Mouse (Mus musculus) c-Kit-positive CD71-positive TER-119-positive erythroid progenitor cells, embryonic 14.5 days (primary cell): ENCODE data around the gene Grb10.
A peak's percentile ranks its signal among the peaks of the same experiment; 100 is the strongest.

Source experiments
- DNase-seq: peaks from one replicate; pipeline ENCODE4 v3.0.0-alpha.2; 2013; ENCODE audit warnings: low spot score

The Grb10 gene

GRCm38 (mm10) chr11:11968830-11969229 is 69.7 kb downstream of the Grb10 start:
- no peak for DNase-seq

DNA sequence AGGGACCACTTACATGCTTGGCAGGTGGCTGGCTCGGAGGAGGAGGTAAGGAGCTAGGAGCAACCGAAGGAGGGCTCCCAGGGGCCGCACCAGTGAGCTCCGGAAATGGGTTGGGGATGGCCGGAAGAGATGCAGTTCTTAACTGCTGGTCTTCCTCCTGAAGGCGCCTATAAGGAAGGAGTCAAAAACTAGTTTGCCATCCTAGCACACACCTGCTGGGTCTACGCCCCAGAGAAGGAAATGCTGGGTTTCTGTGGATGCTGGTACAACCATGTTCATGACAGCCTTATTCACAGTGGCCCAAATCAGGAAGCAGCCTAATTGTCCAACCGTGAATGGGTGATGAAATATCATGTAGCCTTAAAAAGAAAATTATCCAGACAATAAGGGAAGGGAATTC is 71.0 kb downstream of the Grb10 start:
- no peak for DNase-seq

GRCm38 (mm10) chr11:11966220-11966619 is 72.3 kb downstream of the Grb10 start:
- DNase-seq: peak; percentile 36

DNA sequence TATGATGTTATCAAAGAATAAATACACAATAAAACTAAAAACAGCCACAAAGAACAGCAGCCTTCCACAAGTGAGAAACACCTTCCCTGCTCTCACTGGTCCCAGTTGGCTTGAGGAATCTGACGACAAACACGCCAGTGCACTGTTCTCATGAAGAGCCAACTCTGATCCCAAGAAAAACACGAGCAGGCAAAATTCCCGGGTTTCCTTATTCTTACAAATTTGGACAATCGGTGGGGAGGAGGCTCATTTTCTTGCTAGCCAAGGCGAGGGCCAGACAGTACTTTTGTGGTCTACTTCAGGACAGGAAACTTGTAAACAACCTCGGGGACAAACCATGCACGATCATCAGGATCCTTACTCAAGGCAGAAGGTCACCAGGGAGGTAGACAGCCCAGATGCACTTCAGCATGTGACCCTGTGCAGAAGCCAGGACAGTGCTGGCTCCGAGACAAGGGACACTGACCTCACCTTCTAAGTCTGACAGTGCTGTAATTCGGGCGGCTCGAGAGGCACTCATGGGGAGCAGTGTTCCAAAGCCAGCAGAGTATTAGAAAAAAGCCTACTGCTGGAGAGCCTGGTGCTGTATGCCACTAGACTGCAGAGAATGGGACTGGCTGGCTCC is 72.9 kb downstream of the Grb10 start:
- no peak for DNase-seq

- no peak for DNase-seq
These were observed 73.8 kb downstream of the Grb10 start for GRCm38 (mm10) chr11:11964729-11965128.

DNA sequence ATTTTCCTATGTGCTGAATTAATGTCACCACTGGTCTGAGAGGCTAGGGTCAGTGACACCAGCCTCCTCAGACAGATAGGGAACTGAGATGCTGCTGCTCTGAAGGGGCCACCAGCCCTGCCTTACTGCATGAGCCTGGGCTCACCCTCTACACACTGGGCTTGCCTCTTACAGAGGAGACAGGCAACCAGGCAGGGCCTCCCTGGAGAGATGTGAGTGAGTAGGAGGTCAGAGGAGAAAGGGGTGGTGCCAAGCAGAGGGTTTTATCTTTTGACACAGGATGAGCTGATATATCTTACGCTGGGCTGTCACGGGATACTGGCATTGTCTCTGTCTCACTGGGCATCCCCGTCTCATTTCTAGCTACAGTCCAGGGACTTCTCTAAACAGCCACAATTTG is 74.9 kb downstream of the Grb10 start:
- DNase-seq: peak; percentile 68

GRCm38 (mm10) chr11:11963065-11963464 is 75.4 kb downstream of the Grb10 start:
- DNase-seq: no peak

GRCm38 (mm10) chr11:11962629-11962954 is 75.9 kb downstream of the Grb10 start:
- DNase-seq: peak; percentile 47

GRCm38 (mm10) chr11:11961917-11962628 is 76.4 kb downstream of the Grb10 start:
- peak; percentile 57 for DNase-seq

- DNase-seq: no peak
These were observed 77.6 kb downstream of the Grb10 start for GRCm38 (mm10) chr11:11960858-11961257.

GRCm38 (mm10) chr11:11960227-11960626 is 78.3 kb downstream of the Grb10 start:
- DNase-seq: no peak

DNA sequence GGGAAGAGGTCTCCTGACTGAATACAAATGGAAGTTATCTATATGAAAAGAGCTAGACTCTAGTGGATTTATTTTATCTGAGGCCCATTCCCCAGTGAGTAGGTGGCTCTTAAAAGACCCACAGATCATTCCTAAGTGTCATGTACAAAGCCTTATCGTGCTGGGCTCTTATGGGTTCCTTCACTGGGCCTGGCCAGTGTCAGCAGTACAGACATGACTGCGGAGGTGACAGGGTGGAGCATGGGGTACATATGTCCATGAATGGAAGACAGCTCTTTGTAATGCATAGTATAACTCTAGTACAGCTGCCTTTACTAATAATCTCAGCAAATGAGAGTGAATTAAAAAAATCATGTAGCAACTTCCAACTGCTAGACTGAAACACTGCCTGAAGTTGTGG is 80.0 kb downstream of the Grb10 start:
- no peak for DNase-seq

DNA sequence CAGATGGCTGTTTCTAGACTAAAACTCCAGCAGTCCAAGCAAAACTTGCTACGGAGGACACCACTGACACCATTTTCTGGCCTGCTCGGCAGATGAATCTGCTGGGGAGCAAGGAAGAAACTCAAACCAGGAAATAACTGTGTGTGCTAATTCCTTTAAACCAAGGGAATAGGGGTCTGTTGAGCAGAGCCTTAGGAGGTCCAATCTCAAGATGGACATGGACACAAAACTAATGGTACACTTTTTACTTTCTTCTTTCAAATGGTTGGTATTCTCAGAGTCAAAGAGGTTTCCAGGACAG is 80.5 kb downstream of the Grb10 start:
- DNase-seq: no peak

- no peak for DNase-seq
These were observed 81.0 kb downstream of the Grb10 start for GRCm38 (mm10) chr11:11957211-11958060.

DNA sequence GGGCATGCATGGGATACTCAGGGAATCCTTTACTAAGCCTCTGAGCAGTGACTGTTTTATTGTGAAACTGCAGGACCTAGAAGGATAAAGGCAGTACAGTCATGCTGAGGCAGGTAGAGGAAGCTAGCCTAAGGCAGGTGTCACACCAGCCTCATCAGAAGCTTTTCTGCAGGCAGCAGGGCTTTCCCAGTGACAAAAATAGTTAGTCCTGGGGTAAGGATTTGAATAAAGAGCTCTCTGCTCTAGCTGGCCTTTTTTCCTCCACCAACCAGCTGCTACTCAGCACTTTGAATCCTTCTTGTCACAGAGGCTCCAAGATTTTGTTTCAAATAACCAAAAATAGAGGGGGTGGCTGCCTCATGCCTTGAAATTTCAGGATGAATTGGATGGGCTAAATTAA is 82.7 kb downstream of the Grb10 start:
- no peak for DNase-seq

- no peak for DNase-seq
These were observed 83.9 kb downstream of the Grb10 start for GRCm38 (mm10) chr11:11954606-11955005.

DNA sequence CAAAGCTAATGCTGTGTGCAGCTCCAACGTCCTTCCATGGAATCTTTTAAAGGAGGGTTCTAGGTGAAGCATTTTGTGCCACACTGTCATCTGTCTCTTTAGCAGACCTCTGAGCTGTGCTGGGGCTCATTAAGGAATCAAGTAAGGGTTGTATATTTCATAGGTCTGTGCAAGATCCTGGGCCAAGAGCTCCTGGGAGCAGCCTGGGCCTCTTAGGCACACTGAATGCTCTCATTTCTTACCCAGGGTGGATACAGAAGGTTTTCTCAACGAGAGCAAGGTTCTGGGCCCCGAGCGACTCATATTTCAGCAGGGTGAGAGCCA is 84.4 kb downstream of the Grb10 start:
- no peak for DNase-seq

DNA sequence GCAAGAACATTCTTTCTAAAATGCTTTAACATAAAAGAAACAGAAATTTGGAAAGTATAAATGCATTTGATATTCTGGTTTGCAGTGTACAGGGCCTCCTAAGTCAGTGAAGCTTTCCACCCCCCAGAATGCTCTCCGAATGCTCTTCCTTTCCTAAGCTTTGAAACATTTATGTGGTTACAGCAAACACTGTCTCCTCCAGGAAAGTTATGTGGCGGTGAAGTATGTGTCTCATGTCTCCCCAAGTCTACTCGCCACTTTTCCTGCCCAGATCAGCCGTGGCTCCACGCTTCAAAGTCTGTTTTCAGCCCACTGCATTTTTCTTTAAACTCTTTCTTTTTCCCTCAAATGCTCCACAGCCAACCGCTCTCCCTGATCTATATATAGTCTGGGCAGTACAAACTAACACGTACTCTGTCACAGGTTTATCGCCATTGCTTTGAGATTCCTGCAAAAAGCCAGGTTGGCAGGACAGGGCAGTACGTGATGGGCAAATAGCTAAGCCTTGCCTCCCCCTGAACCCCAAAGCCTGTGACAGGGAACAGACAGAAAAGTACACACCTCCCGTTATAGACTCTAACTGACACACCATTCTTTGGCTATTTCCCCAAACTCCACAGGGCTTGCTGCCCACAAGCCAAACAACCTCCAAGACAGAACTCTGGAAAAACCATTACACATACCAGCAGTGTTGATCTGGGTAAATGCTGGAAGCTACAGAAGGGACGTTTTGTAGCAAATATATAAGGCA is 84.9 kb downstream of the Grb10 start:
- DNase-seq: no peak

DNA sequence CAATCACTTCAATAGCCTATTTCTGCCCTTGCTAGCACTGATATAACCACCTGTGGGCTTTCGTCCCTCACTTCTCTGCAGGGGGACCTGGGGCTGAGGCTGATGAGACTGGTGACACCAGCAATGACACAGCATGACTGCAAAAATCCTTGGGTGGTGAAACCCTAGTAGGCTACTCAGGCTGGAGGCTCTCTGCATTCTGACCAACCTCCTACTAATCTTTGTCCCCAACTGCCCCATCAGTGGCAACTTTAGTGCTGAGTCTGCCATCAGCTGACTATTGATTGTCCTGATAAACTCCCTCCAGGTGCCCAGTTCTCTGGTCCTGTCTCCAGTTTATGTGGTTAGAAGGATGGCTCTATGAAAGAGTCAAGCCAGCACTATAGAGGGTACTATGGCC is 85.9 kb downstream of the Grb10 start:
- no peak for DNase-seq

DNA sequence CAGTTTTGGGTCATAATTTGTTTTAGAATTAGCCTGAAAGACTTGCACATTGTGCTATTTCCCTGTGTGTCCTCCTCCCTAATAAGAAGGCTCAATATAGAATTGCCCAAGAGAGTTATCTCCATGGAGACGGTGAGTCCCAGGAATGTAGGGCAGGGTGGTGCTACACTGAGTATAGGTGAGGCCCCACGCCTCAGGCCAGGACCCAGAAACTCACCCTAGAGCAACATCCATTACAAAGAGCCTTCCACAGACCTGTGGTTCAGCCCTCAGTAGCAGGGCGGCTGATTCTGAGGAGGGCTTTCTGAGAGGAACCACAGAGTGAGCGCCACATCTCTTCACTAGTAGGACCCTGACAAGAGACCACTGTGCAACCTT is 89.5 kb downstream of the Grb10 start:
- no peak for DNase-seq

- DNase-seq: no peak
These were observed 90.0 kb downstream of the Grb10 start for GRCm38 (mm10) chr11:11948321-11948987.

DNA sequence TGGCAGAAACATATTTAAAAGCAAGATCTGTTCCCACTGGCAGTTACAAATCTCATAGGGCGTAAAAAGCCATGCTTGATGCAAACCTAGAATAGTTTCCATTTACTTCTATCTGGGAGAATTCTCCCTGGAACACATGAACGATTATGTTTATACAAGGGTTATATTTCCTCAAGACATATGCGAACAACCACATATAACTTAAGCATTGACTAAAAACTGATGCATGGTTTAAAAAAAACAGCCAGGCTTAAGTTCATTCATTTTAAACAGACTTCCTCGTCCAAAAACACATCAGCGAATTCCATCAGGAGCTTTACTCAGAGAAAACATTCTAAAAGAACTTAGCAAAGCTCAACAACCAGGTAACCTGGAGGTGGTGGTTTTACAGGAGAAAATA is 90.6 kb downstream of the Grb10 start:
- DNase-seq: no peak
